Mouse (Mus musculus): ENCODE results near the gene Wdfy2. TPM values are rescaled to one million over a fixed set of nuclear protein-coding genes. Genes with fewer than 3 reads are reported as not detected.

Wdfy2 gene
- total RNA-seq, 2 experiments from 2014 or later: 20.0 to 33.7 TPM

DNA sequence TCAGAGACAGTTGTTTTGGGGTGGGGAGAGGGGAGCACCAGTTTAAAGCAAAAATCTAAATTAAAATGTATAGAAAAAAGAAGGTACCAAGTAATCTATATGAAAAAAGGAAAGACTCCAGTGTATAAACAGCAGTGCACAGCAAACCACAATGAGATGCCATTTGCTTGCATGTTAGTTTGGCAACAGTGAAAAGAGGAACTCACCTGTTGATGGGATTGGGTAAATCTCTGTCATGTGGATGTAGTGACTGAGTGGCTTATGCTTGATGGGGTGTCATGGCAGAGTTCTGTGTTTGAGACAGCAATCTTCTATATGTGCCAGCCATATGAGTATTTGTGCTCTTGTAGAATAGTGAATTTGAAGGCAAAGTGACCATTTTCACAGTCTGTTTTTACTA lies 85.2 kb downstream of the Wdfy2 start:
- no peak for DNase-seq (ENCODE audit: low spot score in 2 of 2)

- no peak for DNase-seq (ENCODE audit: low spot score in 2 of 2)
Observed at GRCm38 (mm10) chr14:62924800-62925199, 87.3 kb downstream of the Wdfy2 start.

- no peak for DNase-seq (ENCODE audit: low spot score in 2 of 2)
Observed at GRCm38 (mm10) chr14:62928101-62928541, 90.6 kb downstream of the Wdfy2 start.

DNA sequence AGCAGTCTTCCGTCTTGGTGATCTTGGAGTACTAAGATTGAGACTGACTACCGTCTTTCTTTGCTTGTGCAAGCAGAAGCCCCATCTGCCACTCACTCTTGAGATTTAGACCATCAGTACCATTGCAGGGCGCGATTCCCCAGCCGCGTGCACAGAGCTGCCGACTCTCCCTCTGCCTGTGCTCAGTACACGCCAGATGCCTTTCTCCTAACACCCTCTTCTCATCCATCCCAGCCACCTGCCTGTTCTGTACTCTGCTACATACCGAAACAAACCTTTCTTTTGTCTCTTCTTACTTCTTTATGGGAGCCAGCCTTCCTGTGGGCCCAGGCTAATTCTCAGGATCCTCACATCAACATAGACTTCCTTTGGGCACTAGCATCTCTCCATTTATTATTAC lies 97.9 kb downstream of the Wdfy2 start:
- DNase-seq (ENCODE audit: low spot score in 2 of 2): no peak

DNA sequence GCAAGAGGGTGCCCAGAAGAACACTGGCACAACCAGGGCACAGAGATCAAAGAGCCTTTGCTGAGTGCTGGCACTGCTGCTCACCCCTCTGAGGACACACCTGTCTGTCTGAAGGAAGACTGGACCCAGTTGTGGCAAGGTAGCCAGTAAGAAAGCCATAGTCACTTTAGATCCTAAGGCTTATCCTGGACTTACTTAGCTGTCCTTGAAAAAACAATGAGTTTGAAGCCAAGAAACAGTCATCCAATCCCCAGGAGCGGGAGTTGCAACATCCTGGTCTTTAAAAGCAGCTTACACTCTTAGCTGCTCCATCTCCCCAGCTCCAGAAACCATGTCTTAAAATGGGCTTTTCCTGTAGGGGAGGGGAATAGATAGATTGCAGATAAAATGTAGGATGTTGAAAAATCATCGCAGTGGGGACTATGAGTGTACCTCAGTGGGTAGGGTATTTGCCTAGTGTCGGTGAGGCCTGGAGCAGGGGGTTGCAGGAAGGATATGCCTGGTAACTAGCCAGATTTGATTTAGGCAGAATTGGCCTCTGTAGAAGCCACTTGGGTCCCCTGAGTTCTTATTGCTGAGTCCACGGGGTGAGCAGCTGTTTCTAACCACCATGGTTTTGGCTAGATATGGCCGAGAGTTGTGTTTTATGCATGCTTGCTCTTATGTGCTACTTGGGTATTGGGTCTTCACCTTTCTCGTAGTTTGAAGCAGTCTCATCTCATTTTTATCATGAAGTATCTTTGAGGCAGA lies 99.3 kb downstream of the Wdfy2 start:
- DNase-seq (ENCODE audit: low spot score in 2 of 2): no peak

DNA sequence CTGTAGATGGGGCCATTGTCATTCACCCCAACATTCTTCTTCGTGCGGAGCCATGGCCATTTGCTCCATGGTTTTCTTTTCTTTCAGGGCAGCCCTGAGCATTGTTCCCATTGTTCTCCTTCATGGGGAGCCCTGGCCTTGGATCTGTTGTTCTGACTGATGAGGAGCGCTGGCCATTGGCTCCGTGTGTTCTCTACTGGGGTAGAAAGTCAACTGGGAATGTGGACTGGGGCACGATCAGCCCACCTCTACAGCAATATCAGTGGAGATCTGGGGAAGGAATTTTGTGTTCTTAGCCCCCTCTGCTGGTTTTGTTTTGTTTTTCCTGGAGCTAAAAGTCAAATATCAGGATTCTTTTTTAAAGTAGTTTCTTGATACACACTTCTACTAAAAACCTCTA lies 100.2 kb downstream of the Wdfy2 start:
- peak in 1 of 2 experiments; percentile 21 for DNase-seq (ENCODE audit: low spot score in 2 of 2)

DNA sequence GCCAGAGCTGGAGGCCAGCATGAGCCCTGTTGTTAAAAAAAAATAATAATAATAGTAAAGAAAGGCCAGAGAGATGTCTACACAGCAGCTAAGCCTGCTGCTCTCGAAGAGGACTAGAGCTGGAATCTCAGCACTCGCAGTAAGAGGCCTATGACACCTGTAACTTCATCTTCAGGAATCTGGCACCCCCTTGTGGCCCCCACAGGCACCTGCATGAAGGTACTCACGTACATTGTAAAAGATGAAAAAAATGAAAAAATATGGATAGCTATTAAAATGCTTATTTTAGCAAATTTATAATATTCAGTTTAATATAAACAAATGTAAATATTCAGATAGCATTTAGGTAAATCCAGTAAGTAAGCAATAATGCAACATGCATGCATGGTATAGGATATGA lies 102.0 kb downstream of the Wdfy2 start:
- DNase-seq (ENCODE audit: low spot score in 2 of 2): no peak

DNA sequence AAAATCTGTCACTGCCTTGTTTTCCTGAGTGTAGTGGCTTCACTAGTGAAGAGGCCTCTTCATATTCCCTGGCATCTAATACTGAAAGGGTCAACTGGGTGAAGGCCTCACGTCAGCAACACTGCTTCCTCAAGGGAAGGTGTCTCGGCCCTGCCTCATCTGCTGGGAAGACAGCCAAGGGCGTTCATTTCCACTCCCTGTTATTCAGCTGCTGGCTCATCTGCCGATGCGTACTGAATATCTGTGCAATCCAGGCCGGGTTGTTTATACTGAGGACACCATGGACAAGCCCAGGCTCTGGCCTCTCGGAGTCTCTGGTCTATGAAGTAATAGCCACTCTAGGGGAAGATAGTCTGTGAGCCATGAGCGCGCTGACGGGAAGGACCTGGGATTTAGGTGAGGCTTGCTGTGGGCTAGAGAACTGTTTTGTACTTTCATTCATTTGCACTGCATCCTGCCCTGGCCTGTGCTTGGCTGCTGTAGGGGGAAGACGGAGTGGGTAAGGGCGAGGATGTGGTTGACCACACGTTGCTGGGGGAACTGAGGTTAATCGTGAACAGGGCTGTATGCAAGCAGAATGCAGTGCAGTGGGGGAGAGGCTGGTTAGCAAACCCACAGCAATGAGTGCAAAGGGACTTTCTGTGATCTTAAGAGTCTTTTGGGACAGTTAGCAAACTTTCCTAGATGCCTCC lies 103.1 kb downstream of the Wdfy2 start:
- peak; percentile 57 to 68 for DNase-seq (ENCODE audit: low spot score in 2 of 2)

- no peak for DNase-seq (ENCODE audit: low spot score in 2 of 2)
Observed at GRCm38 (mm10) chr14:62946794-62947193, 109.3 kb downstream of the Wdfy2 start.

GRCm38 (mm10) chr14:62956091-62956490 lies 118.6 kb downstream of the Wdfy2 start:
- no peak for DNase-seq (ENCODE audit: low spot score in 2 of 2)

DNA sequence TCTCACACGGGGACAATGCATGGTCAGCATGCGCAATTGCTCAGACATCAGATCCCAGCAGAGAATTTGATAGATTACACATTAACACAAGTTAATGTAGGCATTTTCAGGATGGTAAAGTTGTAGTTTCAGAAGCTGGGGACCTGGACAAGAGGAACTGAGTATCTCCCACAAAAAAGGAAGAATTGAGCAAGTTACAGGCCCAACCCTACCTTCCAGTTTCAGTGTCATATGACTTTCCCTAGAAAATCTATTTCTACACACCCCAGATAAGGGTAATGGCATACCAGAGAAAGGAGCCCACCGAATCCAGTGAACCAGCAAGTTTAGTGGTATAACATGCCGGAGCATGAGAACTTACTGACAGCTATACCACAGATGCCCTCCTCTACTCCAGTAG lies 126.2 kb downstream of the Wdfy2 start:
- DNase-seq (ENCODE audit: low spot score in 2 of 2): no peak

- no peak for DNase-seq (ENCODE audit: low spot score in 2 of 2)
Observed at GRCm38 (mm10) chr14:62965342-62965741, 127.9 kb downstream of the Wdfy2 start.

DNA sequence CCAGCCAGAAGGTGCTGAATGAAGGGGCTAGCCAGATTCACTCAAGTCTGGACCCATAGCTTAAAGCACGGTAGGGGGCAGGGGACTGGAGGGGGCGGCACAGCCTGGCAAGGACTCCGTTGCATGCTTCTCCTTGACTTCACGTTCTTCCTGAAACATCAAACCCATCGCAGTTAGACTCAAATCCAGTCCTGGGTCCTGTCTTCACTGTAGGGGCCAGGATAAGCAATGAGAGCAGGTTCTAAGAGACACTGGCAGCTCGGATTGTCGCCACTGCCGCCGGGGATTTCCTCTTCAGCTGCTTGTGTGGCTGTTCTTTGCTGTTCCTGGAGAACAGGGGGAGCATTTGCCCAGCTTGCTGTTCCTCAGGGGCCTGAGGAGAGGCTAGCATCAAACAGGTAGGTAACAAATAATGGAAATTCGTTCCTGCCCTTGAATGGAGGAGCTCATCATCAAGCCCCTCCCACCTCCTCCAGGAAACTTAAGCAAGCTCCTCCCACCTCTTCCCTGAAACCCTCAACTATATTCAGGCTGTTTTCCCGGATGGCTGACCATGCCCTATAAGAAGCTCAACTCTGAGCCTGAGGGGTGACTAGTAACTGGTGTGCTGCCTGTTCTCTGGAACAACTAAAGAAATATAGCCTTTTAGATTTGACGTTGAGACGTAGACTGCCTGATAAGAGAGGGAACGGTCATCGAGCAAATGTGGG lies 128.5 kb downstream of the Wdfy2 start:
- no peak for DNase-seq (ENCODE audit: low spot score in 2 of 2)

DNA sequence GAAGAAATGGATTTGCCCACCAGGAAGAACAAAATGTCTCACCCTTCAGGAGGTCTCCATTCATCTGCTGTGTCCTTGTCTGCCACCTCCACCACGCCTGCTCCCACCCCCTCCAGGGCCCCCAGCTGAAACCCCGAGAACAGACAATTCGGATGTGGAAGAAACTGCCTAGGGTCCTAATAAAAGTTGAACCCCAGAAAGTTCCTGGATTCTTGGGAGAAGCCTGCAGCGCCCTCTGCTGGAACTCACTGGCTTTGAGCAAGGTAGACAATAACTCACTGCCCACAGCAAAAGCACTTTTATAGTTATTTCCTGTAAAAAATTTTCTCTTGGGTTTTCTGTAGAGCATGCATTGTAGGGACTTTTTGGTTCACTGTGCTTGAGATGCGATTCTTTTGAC lies 137.6 kb downstream of the Wdfy2 start:
- peak; percentile 74 to 80 for DNase-seq (ENCODE audit: low spot score in 2 of 2)

- no peak for DNase-seq (ENCODE audit: low spot score in 2 of 2)
Observed at GRCm38 (mm10) chr14:62979815-62980214, 142.3 kb downstream of the Wdfy2 start.

GRCm38 (mm10) chr14:62984410-62984809 lies 146.9 kb downstream of the Wdfy2 start, which contains the start of gene Defb48:
Gene Defb48 (minus strand): TSS chr14:62984510.
- no peak for DNase-seq (ENCODE audit: low spot score in 2 of 2)

- DNase-seq (ENCODE audit: low spot score in 2 of 2): no peak
Observed at GRCm38 (mm10) chr14:62991271-62991670, 153.8 kb downstream of the Wdfy2 start.

- no peak for DNase-seq (ENCODE audit: low spot score in 2 of 2)
Observed at GRCm38 (mm10) chr14:62991849-62992510, 154.5 kb downstream of the Wdfy2 start.

DNA sequence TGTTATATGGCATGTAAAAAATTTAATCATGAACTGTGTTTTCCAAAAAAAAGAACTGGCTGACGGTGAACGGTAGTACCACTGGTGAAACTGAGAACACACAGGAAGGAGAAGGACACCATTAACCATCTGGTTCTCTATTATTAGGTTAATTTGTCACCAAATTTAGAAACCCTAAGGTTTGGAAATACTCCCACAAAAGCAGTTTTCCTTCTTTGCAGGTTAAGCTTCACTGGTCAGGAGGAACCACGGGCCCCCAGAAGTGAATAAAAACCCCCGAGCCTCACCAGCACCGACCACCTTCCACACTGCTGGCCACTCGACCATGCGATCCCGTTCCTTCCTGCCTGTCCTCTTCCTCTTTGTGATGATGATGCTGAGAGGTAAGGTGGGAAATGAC lies 160.3 kb downstream of the Wdfy2 start, which contains the start of gene Defb47:
TSS of gene Defb47 (plus strand) at position 301 of the 400 bp plus-strand sequence.
- DNase-seq (ENCODE audit: low spot score in 2 of 2): no peak

DNA sequence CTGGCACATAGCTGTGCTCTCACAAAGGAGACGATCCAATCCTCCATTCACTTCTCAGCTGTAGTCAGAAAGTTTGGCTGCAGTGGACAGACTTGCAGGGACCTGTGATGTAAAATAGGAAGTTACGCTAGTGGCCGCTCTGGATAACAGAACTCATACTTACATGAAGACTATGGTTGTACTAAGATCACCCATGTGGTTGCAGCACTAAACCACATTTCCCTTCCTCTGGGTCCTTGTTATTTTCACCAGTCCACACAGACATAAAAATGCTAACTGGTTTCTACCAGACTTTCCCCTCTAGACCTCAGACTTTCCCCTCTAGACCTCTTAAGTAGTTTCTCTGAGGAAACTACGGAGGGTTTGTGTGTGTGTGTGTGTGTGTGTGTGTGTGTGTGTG lies 161.5 kb downstream of the Wdfy2 start:
- no peak for DNase-seq (ENCODE audit: low spot score in 2 of 2)

GRCm38 (mm10) chr14:63002588-63002987 lies 165.1 kb downstream of the Wdfy2 start:
- no peak for DNase-seq (ENCODE audit: low spot score in 2 of 2)
